Mouse (Mus musculus): ENCODE data around the gene Ranbp17. TPM values are rescaled to one million over a fixed set of nuclear protein-coding genes. Genes with fewer than 3 reads are reported as not detected.

The Ranbp17 gene
- 0.47 TPM for polyA plus RNA-seq (2014; fragmentation: Illumina TruSeq; extraction: RNeasy Lipid Tissue Mini Kit (QIAGEN cat#74804); ENCODE audit: low read depth, low replicate concordance)

DNA sequence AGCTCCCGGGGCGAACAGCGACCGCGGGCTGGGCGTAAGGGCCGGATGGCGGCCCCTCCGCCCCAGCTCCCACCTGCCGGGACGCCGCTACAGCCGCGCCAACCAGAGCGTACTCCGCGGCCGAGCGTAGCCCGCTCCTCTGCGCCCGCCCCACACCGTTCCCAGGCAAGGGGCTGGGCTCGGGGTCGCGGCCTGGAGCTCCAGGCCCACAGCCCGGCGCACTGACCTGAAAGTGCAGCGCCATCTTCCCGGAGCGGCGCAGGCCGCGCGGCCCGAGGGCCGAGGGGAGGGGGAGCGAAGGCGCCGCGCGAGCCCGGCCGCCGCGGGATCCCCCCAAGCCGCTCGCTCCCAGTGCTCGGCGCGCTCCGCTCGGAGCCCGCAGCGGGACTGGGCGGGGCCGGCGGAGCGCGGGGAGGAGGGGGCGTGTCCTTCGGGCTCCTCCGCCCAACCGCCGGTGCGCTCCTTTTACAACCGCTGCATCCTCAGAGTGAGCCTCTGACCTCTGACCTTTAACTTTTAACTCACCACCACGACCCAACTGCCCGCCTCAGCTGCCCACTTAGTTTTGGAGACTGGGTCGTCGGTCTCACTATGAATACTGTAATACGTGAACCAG is at the start of gene Ranbp17:
TSS of gene Ranbp17 (minus strand) at position 371 of the 616 bp plus-strand sequence.

DNA sequence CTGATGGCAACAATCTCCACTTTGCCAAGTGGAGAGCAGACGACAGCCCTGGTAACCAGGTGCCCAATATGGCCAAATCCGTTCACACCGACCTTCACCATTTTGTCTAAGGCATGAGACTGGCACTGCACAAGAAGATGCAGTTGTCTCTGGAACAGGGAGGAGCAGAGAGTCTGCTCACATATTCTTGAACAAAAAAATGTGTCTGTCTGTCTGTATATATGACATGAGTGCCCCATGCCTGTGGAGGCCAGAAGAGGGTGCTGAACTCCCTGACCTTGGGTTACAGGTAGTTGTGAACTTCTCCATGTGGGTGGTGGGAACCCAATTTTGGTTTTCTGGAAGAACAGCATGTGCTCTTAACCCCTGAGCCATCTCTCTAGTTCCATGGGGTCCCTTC is 236.9 kb downstream of the Ranbp17 start, which contains the start of gene Gm12117:
TSS of gene Gm12117 (minus strand) at position 101 of the 400 bp plus-strand sequence.

DNA sequence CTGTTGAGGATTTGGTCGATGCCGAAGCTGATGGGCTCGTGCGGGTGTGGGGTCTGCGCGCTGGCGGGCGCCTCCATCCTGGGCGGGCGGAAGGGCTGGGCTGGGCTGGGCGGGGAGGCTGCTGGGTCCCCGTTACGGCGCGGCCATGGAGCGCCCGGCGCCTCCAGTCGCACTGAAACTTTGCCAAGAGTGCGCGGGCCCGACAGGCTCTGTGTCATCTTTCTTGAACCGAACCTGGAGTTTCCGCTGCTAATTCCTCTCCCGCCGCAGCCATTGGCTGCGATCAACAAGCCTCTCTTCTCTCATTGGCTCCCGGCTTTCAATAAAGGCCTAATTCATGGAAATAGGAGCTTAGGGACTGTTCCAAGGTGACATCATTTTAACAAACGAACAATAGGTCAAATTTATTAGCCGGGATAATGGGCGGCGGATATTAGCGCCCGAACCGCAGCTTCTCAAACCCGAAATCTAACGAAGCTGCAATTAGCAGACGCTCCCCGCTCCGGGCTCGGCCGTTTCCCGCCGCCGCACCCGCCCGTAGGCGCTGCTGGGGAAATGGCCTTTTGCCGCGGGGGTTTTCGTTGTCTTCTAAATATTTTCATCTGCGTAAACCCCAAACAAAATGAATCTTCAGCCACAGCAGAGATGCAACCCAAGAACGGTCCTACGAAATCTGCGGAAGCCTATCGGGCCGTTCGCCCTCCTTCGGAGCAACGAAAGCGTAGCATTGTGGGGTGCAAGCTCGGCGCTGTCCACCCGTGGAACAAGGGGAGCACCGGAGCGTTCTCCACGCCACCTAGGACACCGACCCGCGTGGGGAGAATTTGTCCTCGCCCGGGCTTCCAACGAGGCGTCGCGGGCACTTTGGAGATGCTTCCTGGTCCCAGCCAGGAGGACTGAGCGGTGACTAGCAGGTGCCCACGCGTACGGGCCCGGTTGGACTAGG is 309.9 kb downstream of the Ranbp17 start, which contains the start of gene Tlx3:
TSS of gene Tlx3 (minus strand) at position 207 of the 946 bp plus-strand sequence.

DNA sequence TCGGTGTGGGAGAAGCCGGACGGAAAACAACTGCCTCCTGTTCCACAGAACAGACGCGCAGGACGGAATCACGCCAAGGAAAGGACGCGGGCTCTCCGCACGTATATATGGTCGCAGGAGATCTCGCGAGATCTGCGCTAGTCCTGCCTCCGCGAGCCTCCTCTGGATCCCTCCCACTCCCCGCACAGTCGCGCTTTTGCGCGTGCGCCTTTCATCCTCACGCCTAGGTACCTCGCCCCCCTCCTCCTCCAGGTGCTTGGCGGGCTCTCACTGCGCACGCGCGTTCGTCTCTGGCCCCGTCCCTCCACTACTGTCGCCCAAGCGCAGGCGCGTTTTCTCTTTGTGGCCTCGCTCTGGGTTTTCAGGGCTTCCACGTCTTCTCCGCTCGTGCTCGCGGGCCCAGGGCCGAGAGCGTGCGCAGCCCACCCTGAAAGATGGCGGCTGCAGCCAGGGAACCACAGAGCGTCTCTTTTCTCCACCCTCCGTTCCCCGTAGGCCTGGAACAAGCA is 350.5 kb downstream of the Ranbp17 start, which contains the start of gene Npm1:
TSS of gene Npm1 (minus strand) at position 209 of the 509 bp plus-strand sequence.

Other genes with a start within 250 kb of the Ranbp17 start
- gene Gm12117, start 237.0 kb downstream of the Ranbp17 start, polyA plus RNA-seq (2014; fragmentation: Illumina TruSeq; extraction: RNeasy Lipid Tissue Mini Kit (QIAGEN cat#74804); ENCODE audit: low read depth, low replicate concordance) = not detected
- gene Gabrp, start 65.2 kb upstream of the Ranbp17 start, polyA plus RNA-seq (2014; fragmentation: Illumina TruSeq; extraction: RNeasy Lipid Tissue Mini Kit (QIAGEN cat#74804); ENCODE audit: low read depth, low replicate concordance) = not detected
- gene D130052B06Rik, start 85.6 kb upstream of the Ranbp17 start, polyA plus RNA-seq (2014; fragmentation: Illumina TruSeq; extraction: RNeasy Lipid Tissue Mini Kit (QIAGEN cat#74804); ENCODE audit: low read depth, low replicate concordance) = not detected